Mouse (Mus musculus) kidney, postnatal 14 days (tissue): ENCODE results near the gene Fam169b.
"Not testable (repeated sequence)": the region's sequence is repeated elsewhere in the genome, so short reads cannot be mapped to it uniquely, and the experiment has no call there.

Source experiments
- DNase-seq: peaks from one replicate; pipeline ENCODE4 v3.0.0; 2022; ENCODE audit warnings: mixed read lengths

Fam169b gene

DNA sequence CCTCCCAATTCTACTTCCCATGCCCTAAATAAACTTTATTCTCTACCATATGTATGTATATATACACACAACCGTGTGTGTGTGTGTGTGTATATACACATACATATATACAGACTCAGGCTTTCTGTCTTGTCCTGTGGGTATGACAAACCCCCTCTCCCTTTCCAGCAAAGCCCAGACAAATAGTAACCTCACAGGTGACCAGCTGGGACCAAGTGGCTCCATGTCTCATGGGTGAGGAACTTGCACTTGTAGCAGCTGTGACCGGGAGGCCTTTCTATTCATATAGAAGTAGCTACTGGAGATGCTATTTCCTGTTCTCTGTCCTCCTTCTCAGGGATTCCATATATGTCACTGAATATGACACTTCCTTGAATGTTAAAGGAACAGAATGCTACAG lies 13.9 kb downstream of the Fam169b start:
- no peak for DNase-seq

DNA sequence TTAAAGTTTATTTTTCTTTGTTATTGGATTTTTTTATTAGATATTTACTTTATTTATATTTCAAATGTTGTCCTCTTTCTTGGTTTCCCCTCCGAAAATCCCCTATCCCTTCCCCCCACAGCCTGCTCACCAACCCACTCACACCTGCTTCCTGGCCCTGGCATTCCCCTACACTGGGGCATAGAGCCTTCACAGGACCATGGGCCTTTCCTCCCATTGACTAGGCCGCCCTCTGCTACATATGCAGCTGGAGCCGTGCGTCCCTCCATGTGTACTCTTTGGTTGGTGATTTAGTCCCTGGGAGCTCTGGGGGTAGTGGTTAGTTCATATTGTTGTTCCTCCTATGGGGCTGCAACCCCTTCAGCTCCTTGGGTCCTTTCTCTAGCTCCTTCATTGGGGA lies 14.4 kb downstream of the Fam169b start:
- not testable (repeated sequence) for DNase-seq

GRCm38 (mm10) chr7:68289081-68289480 lies 15.4 kb downstream of the Fam169b start:
- DNase-seq: no peak

GRCm38 (mm10) chr7:68291603-68292002 lies 18.0 kb downstream of the Fam169b start:
- DNase-seq: no peak

- no peak for DNase-seq
Measured at GRCm38 (mm10) chr7:68293997-68294789, 20.6 kb downstream of the Fam169b start.

DNA sequence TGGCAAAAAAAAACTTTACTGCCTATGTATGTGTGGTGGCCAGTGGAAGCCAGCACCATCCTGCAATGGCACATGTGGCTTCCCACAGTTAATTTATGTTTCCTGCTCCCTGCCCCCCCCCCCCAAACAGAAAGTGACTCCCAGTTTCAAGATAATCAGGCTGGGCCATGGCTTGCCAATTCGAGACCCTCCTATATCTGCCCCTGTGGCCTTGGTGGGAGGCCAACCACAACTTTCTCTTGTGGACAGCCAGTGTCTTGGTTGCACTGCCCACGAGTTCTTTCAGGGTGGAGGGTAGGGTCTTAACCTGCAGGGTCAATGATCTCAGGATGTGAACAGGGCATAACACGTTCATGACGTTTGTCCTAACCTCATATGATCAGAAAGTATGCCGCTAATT lies 22.8 kb downstream of the Fam169b start:
- DNase-seq: no peak

GRCm38 (mm10) chr7:68298381-68299076 lies 24.9 kb downstream of the Fam169b start:
- DNase-seq: no peak

GRCm38 (mm10) chr7:68301160-68301559 lies 27.5 kb downstream of the Fam169b start:
- DNase-seq: no peak

- peak; percentile 78 for DNase-seq
Measured at GRCm38 (mm10) chr7:68302586-68303433, 29.2 kb downstream of the Fam169b start.

- no peak for DNase-seq
Measured at GRCm38 (mm10) chr7:68303685-68304084, 30.0 kb downstream of the Fam169b start.

DNA sequence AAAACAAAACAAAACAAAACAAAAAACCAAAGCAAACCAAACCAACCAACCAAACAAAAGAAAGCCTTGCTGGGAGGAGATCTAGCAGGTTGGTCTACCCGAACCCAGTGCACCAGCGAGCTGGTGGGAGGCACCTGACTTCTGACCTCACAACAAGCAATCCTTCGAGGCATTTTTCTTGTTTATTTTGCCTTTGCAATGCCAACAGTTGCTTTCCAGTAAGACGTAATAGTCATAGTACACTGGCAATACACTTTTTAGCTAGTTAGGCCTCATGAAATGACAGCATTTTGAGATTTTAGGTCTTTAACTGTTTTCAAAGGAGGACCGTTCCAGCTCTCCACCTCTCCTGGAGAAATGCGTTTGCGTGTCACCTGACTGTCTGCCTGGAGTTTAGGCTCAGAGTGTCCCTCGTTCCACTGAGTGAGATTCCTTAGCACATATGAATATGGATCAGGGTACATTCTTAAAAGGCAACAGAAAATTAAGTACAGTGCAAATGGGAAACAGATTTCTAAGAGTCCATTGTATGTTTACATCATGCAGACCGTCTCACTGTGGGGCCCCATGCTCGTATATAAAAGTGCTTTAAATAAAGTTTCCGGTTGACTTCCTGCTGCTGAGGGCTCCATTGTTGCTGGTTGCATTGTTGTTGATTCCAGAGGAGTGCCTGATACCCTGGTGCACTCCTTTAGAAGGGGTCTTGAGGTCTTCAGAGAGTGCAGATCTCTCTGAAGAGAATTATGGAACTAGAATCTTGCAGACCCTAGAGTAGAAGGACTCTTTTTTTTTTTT lies 32.3 kb downstream of the Fam169b start:
- DNase-seq: no peak

GRCm38 (mm10) chr7:68306756-68307155 lies 33.1 kb downstream of the Fam169b start:
- DNase-seq: no peak

DNA sequence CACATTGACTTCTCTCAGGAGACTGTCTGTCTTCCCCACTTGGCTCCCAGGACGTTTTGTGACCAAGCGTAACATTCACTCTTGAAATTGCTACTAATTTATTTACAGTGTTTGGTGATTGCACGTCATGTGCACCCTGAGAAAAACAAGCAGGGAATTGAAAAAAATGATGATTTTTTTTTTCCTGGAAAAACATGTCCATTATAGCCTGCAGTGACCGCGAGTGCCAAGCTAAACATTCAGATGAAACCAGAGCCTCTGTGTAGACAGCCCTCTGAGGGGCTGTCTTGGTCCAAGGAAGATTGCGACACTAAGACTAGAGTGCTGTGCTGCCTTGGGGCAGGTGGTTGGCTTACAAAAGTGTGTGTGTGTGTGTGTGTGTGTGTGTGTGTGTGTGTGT lies 37.8 kb downstream of the Fam169b start:
- DNase-seq: peak; percentile 41

GRCm38 (mm10) chr7:68312395-68312794 lies 38.8 kb downstream of the Fam169b start:
- no peak for DNase-seq

GRCm38 (mm10) chr7:68313038-68313782 lies 39.6 kb downstream of the Fam169b start:
- DNase-seq: no peak

- no peak for DNase-seq
Measured at GRCm38 (mm10) chr7:68314286-68314685, 40.6 kb downstream of the Fam169b start.

DNA sequence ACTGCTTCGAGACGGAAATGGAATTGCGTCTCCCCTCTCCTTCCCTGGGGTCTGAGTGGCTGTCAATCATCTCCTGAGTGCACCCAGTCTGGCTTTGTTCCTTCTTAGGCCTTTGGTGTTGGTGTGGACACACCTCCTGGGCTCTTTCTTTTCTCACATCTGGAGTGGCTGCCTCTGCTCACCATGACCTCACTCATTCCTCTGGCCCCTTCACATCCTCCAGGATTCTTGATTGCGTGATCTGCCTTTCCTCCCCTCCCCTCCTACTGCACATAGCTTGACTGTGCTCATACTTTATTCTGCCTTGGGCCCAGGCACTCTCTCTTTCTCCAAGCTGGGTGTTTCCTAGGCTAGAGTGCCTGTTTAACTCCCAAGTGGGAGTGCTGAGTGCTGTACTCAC lies 41.4 kb downstream of the Fam169b start:
- DNase-seq: no peak

DNA sequence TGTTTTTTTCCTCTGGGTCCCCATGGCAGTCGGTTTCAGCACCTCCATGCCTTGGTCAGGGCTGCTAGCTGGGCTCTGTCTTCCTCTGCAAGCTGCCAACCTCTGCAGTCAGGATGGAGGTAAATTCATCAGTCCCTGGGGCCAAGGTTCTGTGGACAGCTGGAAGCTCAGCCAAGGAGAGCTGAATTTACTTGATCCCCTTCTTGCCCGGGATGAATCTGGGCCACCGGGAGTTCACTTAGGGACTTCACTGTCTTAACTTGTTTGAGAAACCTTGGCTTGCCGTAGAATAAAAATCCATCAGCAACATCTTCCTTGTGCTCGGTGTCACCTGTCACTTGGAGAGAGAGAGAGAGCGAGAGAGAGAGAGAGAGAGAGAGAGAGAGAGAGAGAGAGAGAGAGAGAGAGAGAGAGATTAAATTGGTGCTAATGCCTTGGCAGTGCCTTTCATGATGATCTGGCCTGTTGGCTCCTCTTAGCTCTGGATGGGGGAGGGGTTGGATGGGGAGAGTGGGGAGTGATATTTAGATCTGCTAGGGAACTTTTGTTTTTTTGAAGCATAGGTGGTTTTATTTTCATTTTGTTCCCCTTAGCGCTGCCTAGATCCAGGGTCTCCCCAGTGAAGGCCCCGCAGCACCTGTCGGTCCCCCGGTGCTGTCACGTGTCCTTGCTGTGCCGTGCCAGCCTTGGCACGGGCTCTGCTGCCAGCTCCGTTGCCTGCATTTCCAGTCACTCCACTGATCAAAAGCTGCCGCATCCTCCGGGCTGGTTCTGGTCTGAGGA lies 44.6 kb downstream of the Fam169b start:
- peak; percentile 30 for DNase-seq

- DNase-seq: no peak
Measured at GRCm38 (mm10) chr7:68318979-68319378, 45.3 kb downstream of the Fam169b start.

GRCm38 (mm10) chr7:68320078-68320810 lies 46.6 kb downstream of the Fam169b start:
- peak; percentile 70 for DNase-seq
